Mouse (Mus musculus) lung, postnatal 4 days (tissue): ENCODE measurements around the gene Krt20.

ENCODE experiments used
- DNase-seq, 2 experiments: peaks; one replicate each; pipeline ENCODE4 v3.0.0; 2021

Gene Krt20

GRCm38 (mm10) chr11:99437972-99438371 lies at the start of gene Krt20:
Krt20 (minus strand) TSS chr11:99438150.
- DNase-seq, result no peak

GRCm38 (mm10) chr11:99474981-99475380 lies 37.0 kb upstream of the Krt20 start:
- DNase-seq, result no peak

- peak; percentile 32 to 50 for DNase-seq
Measured at GRCm38 (mm10) chr11:99473433-99473832, 35.5 kb upstream of the Krt20 start.

- no peak for DNase-seq
Measured at GRCm38 (mm10) chr11:99472405-99472804, 34.5 kb upstream of the Krt20 start.

GRCm38 (mm10) chr11:99471946-99472345 lies 34.0 kb upstream of the Krt20 start:
- DNase-seq, result peak; percentile 24 to 48

GRCm38 (mm10) chr11:99469228-99469627 lies 31.3 kb upstream of the Krt20 start:
- peak; percentile 16 to 48 for DNase-seq

- peak; percentile 40 to 50 for DNase-seq
Measured at GRCm38 (mm10) chr11:99468566-99468965, 30.6 kb upstream of the Krt20 start.

- no peak for DNase-seq
Measured at GRCm38 (mm10) chr11:99466316-99466715, 28.4 kb upstream of the Krt20 start.

- peak; percentile 69 to 82 for DNase-seq
Measured at GRCm38 (mm10) chr11:99464836-99465235, 26.9 kb upstream of the Krt20 start.

GRCm38 (mm10) chr11:99463155-99463554 lies 25.2 kb upstream of the Krt20 start:
- DNase-seq, result peak in 1 of 2 experiments; percentile 59

GRCm38 (mm10) chr11:99461736-99462135 lies 23.8 kb upstream of the Krt20 start:
- DNase-seq, result no peak

GRCm38 (mm10) chr11:99458887-99459286 lies 20.9 kb upstream of the Krt20 start:
- no peak for DNase-seq

- DNase-seq, result no peak
Measured at GRCm38 (mm10) chr11:99454759-99455158, 16.8 kb upstream of the Krt20 start.

- no peak for DNase-seq
Measured at GRCm38 (mm10) chr11:99454044-99454443, 16.1 kb upstream of the Krt20 start.

GRCm38 (mm10) chr11:99448769-99449168 lies 10.8 kb upstream of the Krt20 start:
- no peak for DNase-seq

- DNase-seq, result no peak
Measured at GRCm38 (mm10) chr11:99441220-99441619, 3.3 kb upstream of the Krt20 start.

GRCm38 (mm10) chr11:99439465-99439864 lies 1.5 kb upstream of the Krt20 start:
- no peak for DNase-seq

- DNase-seq, result no peak
Measured at GRCm38 (mm10) chr11:99436625-99437024, 1.3 kb downstream of the Krt20 start.

- peak; percentile 17 to 25 for DNase-seq
Measured at GRCm38 (mm10) chr11:99430670-99431069, 7.3 kb downstream of the Krt20 start.

- DNase-seq, result no peak
Measured at GRCm38 (mm10) chr11:99422159-99422558, 15.8 kb downstream of the Krt20 start, which contains the start of gene Krt12. Krt12 (minus strand) TSS chr11:99422259.

- DNase-seq, result no peak
Measured at GRCm38 (mm10) chr11:99420586-99420985, 17.4 kb downstream of the Krt20 start.

GRCm38 (mm10) chr11:99417819-99418218 lies 20.1 kb downstream of the Krt20 start:
- no peak for DNase-seq

GRCm38 (mm10) chr11:99416902-99417301 lies 21.0 kb downstream of the Krt20 start:
- no peak for DNase-seq

- no peak for DNase-seq
Measured at GRCm38 (mm10) chr11:99414463-99415147, 23.3 kb downstream of the Krt20 start.

- peak in 1 of 2 experiments; percentile 21 for DNase-seq
Measured at GRCm38 (mm10) chr11:99413247-99413646, 24.7 kb downstream of the Krt20 start.
